Mouse (Mus musculus) hindbrain, embryonic 10.5 days (tissue): Measurements from ENCODE around the gene Ccdc88c. TPM values are rescaled to one million over a fixed set of nuclear protein-coding genes. Genes with fewer than 3 reads are reported as not detected.

Experiments
- DNase-seq: peaks from one replicate; pipeline ENCODE4 v3.0.0-alpha.2; 2017; ENCODE audit warnings: low spot score
- H3K27ac ChIP-seq: fragments of 300-500 bp; sonication (generic); 2 replicates; pipeline ENCODE4 v1.5.1; 2016; ENCODE audit warnings: mild to moderate bottlenecking, moderate library complexity
- H3K27me3 ChIP-seq: fragments of 300-500 bp; sonication (generic); 2 replicates; pipeline ENCODE4 v1.6.1; 2016; ENCODE audit warnings: mild to moderate bottlenecking; ENCODE audit not compliant: poor library complexity, insufficient read depth, severe bottlenecking
- H3K36me3 ChIP-seq: fragments of 300-500 bp; sonication (generic); 2 replicates; pipeline ENCODE4 v1.6.1; 2016; ENCODE audit warnings: mild to moderate bottlenecking, moderate library complexity
- H3K4me1 ChIP-seq: fragments of 300-500 bp; sonication (generic); replicated peaks from 2 replicates; pipeline ENCODE4 v1.6.1; 2016; ENCODE audit warnings: mild to moderate bottlenecking
- H3K4me3 ChIP-seq: fragments of 300-500 bp; sonication (generic); 2 replicates; pipeline ENCODE4 v1.5.1; 2016; ENCODE audit warnings: mild to moderate bottlenecking, moderate library complexity
- H3K9me3 ChIP-seq: fragments of 300-500 bp; sonication (generic); 2 replicates; pipeline ENCODE4 v1.6.1; 2016; ENCODE audit warnings: mild to moderate bottlenecking, moderate library complexity
- WGBS: fragments of 180-500 bp; shearing (Covaris S2); methylation state at CpG from one replicate; pipeline ENCODE4 v1.1.7; 2016; 5-methylcytosine and 5-hydroxymethylcytosine counted together
- polyA plus RNA-seq: library from polyadenylated mRNA; unstranded; fragments of >200 nt; fragmentation: Nextera tagmentation; extraction: Ambion mirVana; gene quantifications from 2 replicates; pipeline ENCODE4 v1.2.1, GENCODE M21; 2016

Ccdc88c gene
- polyA plus RNA-seq, 1 experiment from 2014 or later: 13.3 TPM

GRCm38 (mm10) chr12:101025379-101025778 is 3.5 kb downstream of the Ccdc88c start:
- Histone ChIP-seq H3K4me3 (peak overlapping the region; percentile 28), H3K27ac (peak overlapping the region; percentile 64; the same call in 1 of the 2 replicates), H3K4me1 (peaks cover 85% of the 10 kb centered on the region), H3K36me3 (peaks cover 51% of the 10 kb centered on the region), H3K27me3 (peaks cover 11% of the 10 kb centered on the region), H3K9me3 (no peaks in the 10 kb centered on the region)
- DNase-seq: no peak
- 70% methylated on average over 7 of the region's 7 CpGs for WGBS

DNA sequence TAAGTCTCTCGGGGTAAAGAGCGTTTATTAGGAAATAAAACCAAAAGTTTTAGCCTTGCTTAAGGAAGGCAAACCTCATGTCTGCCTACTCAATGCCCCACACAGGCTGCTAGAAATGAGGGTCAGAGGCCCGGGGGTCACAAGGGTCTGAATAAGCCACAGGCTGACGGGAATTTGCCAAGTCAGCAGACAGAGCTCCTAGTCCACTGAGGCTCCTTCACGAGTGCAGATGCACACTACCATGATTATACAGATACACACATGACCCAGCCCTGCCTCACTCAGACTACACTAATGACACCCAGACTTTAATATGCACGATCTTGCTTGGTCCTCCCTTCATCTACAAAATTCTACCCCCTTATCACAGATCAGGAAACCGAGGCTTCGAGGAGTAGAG is 4.0 kb downstream of the Ccdc88c start:
- peaks cover 56% of the 10 kb centered on the region for H3K36me3 ChIP-seq
- H3K27me3 ChIP-seq: peaks cover 11% of the 10 kb centered on the region
- H3K4me1 ChIP-seq: peaks cover 91% of the 10 kb centered on the region
- no peaks in the 10 kb centered on the region for H3K9me3 ChIP-seq
- no peak overlapping the region for H3K27ac ChIP-seq
- no peak for DNase-seq
- 67% methylated on average over 8 of the region's 8 CpGs for WGBS
- H3K4me3 ChIP-seq: peak overlapping the region; percentile 28; the same call in 1 of the 2 replicates

DNA sequence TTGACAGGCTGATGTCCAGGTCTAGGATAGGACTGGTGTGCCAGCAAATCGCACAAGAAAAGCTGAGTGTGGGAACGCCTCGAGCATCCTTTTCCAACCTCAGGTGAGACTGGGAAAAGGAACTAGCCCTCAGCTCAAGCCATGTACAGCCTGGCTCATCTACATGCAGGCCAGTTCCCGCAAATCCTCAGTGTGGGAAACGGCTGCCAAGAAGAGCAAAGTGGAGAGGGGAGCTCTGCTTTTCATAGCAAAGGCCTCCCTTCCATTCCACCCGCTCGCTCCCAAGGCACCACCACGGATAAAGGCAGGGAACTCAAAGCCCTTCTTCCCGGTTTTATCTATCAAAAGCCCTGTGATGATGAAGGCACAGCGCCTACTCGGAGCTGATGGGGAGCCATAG is 5.7 kb downstream of the Ccdc88c start:
- H3K27ac ChIP-seq: no peak overlapping the region

DNA sequence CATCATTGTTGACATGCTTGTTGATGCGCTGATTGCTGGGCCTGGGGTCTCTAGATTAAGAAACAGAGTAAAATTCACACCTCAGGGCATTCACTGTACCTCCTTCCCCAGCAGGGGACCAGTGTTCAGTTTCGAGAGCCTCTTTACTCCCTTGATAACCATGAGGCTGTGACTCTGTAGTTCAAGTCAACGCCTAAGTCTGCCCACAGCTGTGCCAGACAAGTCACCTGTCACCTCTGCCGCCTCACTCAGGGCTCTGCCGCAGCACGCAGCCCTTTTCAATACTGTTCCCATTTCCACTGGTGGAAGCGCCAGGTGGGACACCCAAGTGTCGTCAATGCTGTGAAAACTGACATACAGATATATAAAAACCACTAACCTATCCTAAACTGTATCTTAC is 6.5 kb downstream of the Ccdc88c start:
- WGBS: 91% methylated on average over 8 of the region's 8 CpGs

More for the DNA sequence above, 5.7 kb downstream of the Ccdc88c start:
- Histone ChIP-seq H3K4me1 (peaks cover 97% of the 10 kb centered on the region), H3K36me3 (peaks cover 59% of the 10 kb centered on the region), H3K9me3 (no peaks in the 10 kb centered on the region), H3K4me3 (no peak overlapping the region), H3K27me3 (peaks cover 8% of the 10 kb centered on the region)
- 87% methylated on average over 11 of the region's 11 CpGs for WGBS
- no peak for DNase-seq

DNA sequence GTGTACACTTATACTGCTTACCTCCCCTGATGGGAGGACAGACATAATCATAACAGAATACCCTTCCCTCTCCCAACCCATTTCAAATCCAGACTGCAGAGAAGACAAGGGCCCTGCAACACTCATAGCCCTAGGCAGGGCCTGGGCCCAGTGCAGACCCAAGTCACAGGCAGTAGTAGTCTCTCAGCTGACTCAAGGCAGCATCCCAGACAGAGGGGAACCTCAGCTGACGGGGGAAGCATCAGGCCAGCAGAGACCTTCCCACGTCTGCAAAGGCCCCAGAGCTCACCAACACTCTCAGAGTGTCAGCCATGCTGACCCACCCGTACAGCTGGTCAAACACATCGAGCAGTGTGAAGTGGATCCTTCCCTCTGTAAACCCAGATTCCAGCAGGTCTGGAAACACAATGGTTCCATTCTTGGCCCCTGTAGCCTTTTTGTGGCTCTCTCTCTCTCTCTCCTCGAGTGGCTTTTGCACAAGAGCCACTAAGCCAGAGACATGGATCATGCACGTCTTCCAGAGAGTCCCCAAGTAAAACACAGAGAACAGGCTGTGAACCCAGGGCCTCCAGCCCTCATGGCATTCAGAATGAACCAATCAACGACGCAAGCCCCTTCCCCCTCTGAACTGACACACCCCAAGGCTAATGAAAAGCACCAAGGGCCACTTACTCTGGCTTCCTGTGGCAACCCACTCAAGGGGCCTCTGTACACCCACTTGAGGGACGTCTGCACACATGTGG is 7.2 kb downstream of the Ccdc88c start:
- H3K4me1 ChIP-seq: peaks cover 97% of the 10 kb centered on the region
- H3K27ac ChIP-seq: no peak overlapping the region
- no peak overlapping the region for H3K4me3 ChIP-seq
- WGBS: 69% methylated on average over 9 of the region's 9 CpGs
- peaks cover 7% of the 10 kb centered on the region for H3K27me3 ChIP-seq
- peaks cover 61% of the 10 kb centered on the region for H3K36me3 ChIP-seq
- no peak for DNase-seq
- H3K9me3 ChIP-seq: no peaks in the 10 kb centered on the region

More for the DNA sequence above, 6.5 kb downstream of the Ccdc88c start:
- Histone ChIP-seq H3K27ac (no peak overlapping the region), H3K4me3 (no peak overlapping the region), H3K36me3 (peaks cover 59% of the 10 kb centered on the region), H3K4me1 (peaks cover 97% of the 10 kb centered on the region), H3K27me3 (peaks cover 8% of the 10 kb centered on the region), H3K9me3 (no peaks in the 10 kb centered on the region)
- DNase-seq: no peak

- no peaks in the 10 kb centered on the region for H3K9me3 ChIP-seq
- peaks cover 61% of the 10 kb centered on the region for H3K36me3 ChIP-seq
- H3K27me3 ChIP-seq: no peaks in the 10 kb centered on the region
- no peak overlapping the region for H3K27ac ChIP-seq
- no peak for DNase-seq
- H3K4me1 ChIP-seq: peaks cover 97% of the 10 kb centered on the region
- H3K4me3 ChIP-seq: no peak overlapping the region
- 89% methylated on average over 15 of the region's 15 CpGs for WGBS
Observed at GRCm38 (mm10) chr12:101020210-101021015, 8.4 kb downstream of the Ccdc88c start.

- no peak overlapping the region for H3K4me3 ChIP-seq
- peaks cover 53% of the 10 kb centered on the region for H3K36me3 ChIP-seq
- no peak for DNase-seq
- no peak overlapping the region for H3K27ac ChIP-seq
- no peaks in the 10 kb centered on the region for H3K27me3 ChIP-seq
- H3K4me1 ChIP-seq: peaks cover 97% of the 10 kb centered on the region
- 81% methylated on average over 7 of the region's 7 CpGs for WGBS
- H3K9me3 ChIP-seq: no peaks in the 10 kb centered on the region
Observed at GRCm38 (mm10) chr12:101019443-101019842, 9.4 kb downstream of the Ccdc88c start.

- 58% methylated on average over 5 of the region's 5 CpGs for WGBS
- H3K27me3 ChIP-seq: no peaks in the 10 kb centered on the region
- H3K4me3 ChIP-seq: no peak overlapping the region
- H3K9me3 ChIP-seq: no peaks in the 10 kb centered on the region
- H3K36me3 ChIP-seq: peaks cover 50% of the 10 kb centered on the region
- no peak for DNase-seq
- peaks cover 97% of the 10 kb centered on the region for H3K4me1 ChIP-seq
- H3K27ac ChIP-seq: peak overlapping the region; percentile 70
Observed at GRCm38 (mm10) chr12:101019031-101019430, 9.8 kb downstream of the Ccdc88c start.

DNA sequence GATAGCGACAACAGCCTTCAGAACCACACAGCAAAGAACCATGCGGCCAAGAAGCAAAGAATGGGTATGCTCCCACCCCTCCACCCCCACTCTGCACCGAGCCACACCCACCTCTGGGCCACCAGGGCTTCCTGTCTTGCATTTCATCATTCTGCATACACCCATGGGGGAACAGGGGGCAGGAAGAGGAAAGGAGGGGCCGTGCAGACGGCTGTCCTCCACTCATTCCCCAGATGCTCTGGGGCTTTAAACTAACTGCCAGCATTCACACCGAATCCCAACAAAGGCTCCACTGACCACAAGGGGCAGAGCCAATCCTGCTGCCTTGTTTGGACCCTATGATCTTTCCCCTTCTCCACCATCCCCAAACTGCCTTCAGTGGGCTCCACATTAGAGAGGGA is 10.9 kb downstream of the Ccdc88c start:
- Histone ChIP-seq H3K4me1 (peaks cover 97% of the 10 kb centered on the region), H3K27ac (peak overlapping the region; percentile 70), H3K36me3 (peaks cover 40% of the 10 kb centered on the region), H3K27me3 (no peaks in the 10 kb centered on the region), H3K9me3 (no peaks in the 10 kb centered on the region), H3K4me3 (peak overlapping the region; percentile 20; the same call in 1 of the 2 replicates)
- WGBS: 19% methylated on average over 6 of the region's 6 CpGs
- no peak for DNase-seq

- DNase-seq: no peak
- Histone ChIP-seq H3K9me3 (no peaks in the 10 kb centered on the region), H3K36me3 (peaks cover 25% of the 10 kb centered on the region), H3K27ac (peak overlapping the region; percentile 41), H3K27me3 (no peaks in the 10 kb centered on the region), H3K4me3 (no peak overlapping the region), H3K4me1 (peaks cover 98% of the 10 kb centered on the region)
- WGBS: 40% methylated on average over 5 of the region's 5 CpGs
Observed at GRCm38 (mm10) chr12:101016412-101016928, 12.4 kb downstream of the Ccdc88c start.

DNA sequence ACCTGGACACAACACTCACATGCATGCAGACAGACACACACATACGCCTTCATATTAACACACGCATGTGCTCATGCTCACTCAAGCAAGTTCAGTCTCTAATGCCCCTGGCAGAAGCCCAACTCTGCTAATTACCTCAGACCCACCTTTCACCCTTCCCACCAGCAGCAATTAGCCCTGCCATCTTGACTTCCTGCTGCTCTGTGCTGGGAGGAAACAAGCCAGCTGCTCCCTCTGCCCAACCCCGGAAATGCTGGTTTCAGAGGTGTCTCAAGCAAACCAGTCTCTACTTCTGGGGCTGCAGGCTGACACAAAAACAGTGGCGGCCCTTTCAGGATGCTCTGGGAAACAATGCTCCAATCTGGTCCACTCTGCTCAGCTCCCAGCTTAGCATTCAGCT is 12.9 kb downstream of the Ccdc88c start:
- Histone ChIP-seq H3K9me3 (no peaks in the 10 kb centered on the region), H3K4me1 (peaks cover 95% of the 10 kb centered on the region), H3K4me3 (no peak overlapping the region), H3K27ac (peak overlapping the region; percentile 40), H3K36me3 (peaks cover 20% of the 10 kb centered on the region), H3K27me3 (no peaks in the 10 kb centered on the region)
- DNase-seq: no peak
- 59% methylated on average over 4 of the region's 4 CpGs for WGBS

- Histone ChIP-seq H3K27ac (no peak overlapping the region), H3K4me1 (peaks cover 95% of the 10 kb centered on the region)
- WGBS: 85% methylated on average over 11 of the region's 11 CpGs
Observed at GRCm38 (mm10) chr12:101015165-101015560, 13.7 kb downstream of the Ccdc88c start.

More at GRCm38 (mm10) chr12:101015165-101015560, 13.7 kb downstream of the Ccdc88c start:
- Histone ChIP-seq H3K27me3 (no peaks in the 10 kb centered on the region), H3K36me3 (peaks cover 17% of the 10 kb centered on the region), H3K9me3 (no peaks in the 10 kb centered on the region), H3K4me3 (no peak overlapping the region)
- no peak for DNase-seq
